Mouse (Mus musculus) liver, embryonic 14.5 days (tissue): ENCODE results near the gene Rad51b.

Experiments
- CTCF ChIP-seq: IDR thresholded peaks from 2 replicates; pipeline ENCODE4 v1.5.1; 2016; ENCODE audit warnings: antibody characterized with exemption, low read depth, control low read depth
- EP300 ChIP-seq: IDR thresholded peaks from 2 replicates; pipeline ENCODE4 v1.6.1; 2016; ENCODE audit warnings: antibody characterized with exemption, low read depth

GRCm38 (mm10) chr12:79606197-79606631 is 309.1 kb downstream of the Rad51b start:
- TF ChIP-seq CTCF (no peak), EP300 (no peak)
